Mouse (Mus musculus) E14TG2a.4 (cell line): ENCODE measurements around the gene Flrt1.

Experiments
- CTCF ChIP-seq: conservative IDR thresholded peaks from 2 replicates; pipeline ENCODE4 v1.5.1; 2014; ENCODE audit warnings: low read length
- POU5F1 ChIP-seq: IDR thresholded peaks from 2 replicates; pipeline ENCODE4 v1.6.1; 2014; ENCODE audit warnings: low read length, borderline replicate concordance

DNA sequence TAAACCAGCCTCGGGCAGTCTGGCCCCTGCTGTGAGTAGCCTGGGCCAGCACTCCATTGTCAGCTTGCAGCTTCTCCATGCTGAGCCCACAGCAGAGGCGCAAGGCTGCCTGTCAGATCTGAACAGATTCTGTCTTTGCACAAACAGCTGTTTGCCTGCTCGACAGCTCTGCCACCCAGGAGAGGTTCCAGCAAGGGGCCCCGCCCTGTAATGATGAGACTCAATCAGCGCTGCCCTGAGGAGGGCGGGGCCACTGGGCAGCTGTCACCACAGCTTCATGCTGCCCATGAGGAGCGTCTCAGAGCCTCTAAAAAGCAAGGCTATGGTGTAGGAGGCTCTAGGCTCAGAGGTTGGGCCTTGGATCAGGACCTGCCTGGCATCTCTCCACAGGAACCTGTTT, 47.7 kb upstream of the Flrt1 start:
- TF ChIP-seq CTCF (no peak), POU5F1 (no peak)
